In genomic region chr13:12565621-12566390, GRCm38 (mm10) we compare ENCODE assay signal across 8 mouse cellular contexts. TPM values are rescaled to one million over a fixed set of nuclear protein-coding genes. Genes with fewer than 3 reads are reported as not detected.
DNase-seq lines count a peak whose midpoint lies in the region; ATAC-seq and TF ChIP-seq lines count a peak whose summit lies in the region.

TSS of gene Ero1lb (plus strand) at chr13:12565874.

- peak within 1 kb of the TSS; percentile 82 for H3K9ac ChIP-seq in embryonic facial prominence, embryonic 13.5 days
- peak within 1 kb of the TSS; percentile 81 for H3K9ac ChIP-seq in heart, adult 2 months (ENCODE audit: low read depth, low read length)
- H3K9ac ChIP-seq in limb, embryonic 13.5 days: peak within 1 kb of the TSS; percentile 77
- H3K9ac ChIP-seq in midbrain, embryonic 16.5 days (ENCODE audit: low read depth, low read length): peak within 1 kb of the TSS; percentile 82

- intact Hi-C loops in heart, adult 2 months (cut with DNase I): loop anchor here (2.0 to 5.0 kb wide), 3 partner anchors 103 to 309 kb away; partner anchors contain the start of genes Heatr1 and Mtr

- TF ChIP-seq CTCF in heart, adult 2 months (IDR thresholded peaks at IDR 0.05): peak; percentile 24

- no peaks in the 10 kb centered on the region for H3K79me2 ChIP-seq in heart, adult 2 months (replicated peaks; ENCODE audit: control insufficient read depth, insufficient read depth, low read length)

- DNase-seq in 3134 (ENCODE audit: extremely low read depth, insufficient read length, low spot score): peak; percentile 95
- DNase-seq in adrenal gland, postnatal 36 days: peak; percentile 99
- peak; percentile 98 to 99 for DNase-seq in heart, adult 2 months
- DNase-seq in kidney, adult 8-10 months: peak; percentile 99
- peak; percentile 87 to 97 for DNase-seq in spleen, postnatal 10 days (ENCODE audit: low spot score in 2 of 2)

- H3K4me3 ChIP-seq in embryonic facial prominence, embryonic 13.5 days: peak within 1 kb of the TSS; percentile 80
- H3K4me3 ChIP-seq in heart, adult 2 months: peak within 1 kb of the TSS; percentile 82
- H3K4me3 ChIP-seq in limb, embryonic 13.5 days: peak within 1 kb of the TSS; percentile 75
- H3K4me3 ChIP-seq in midbrain, embryonic 16.5 days (ENCODE audit: low read depth, low read length): peak within 1 kb of the TSS; percentile 84

- H3K4me1 ChIP-seq in embryonic facial prominence, embryonic 13.5 days: peaks cover 8% of the 10 kb centered on the region
- peaks cover 5% of the 10 kb centered on the region for H3K4me1 ChIP-seq in heart, adult 2 months (ENCODE audit: control insufficient read depth, insufficient read depth, low read length)
- H3K4me1 ChIP-seq in limb, embryonic 13.5 days: peaks cover 12% of the 10 kb centered on the region
- peaks cover 11% of the 10 kb centered on the region for H3K4me1 ChIP-seq in midbrain, embryonic 16.5 days (ENCODE audit: control insufficient read depth, insufficient read depth, low read length)

- H3K4me2 ChIP-seq in embryonic facial prominence, embryonic 13.5 days: peak within 1 kb of the TSS; percentile 90
- peak within 1 kb of the TSS; percentile 88 for H3K4me2 ChIP-seq in limb, embryonic 13.5 days (replicated peaks)
- peak within 1 kb of the TSS; percentile 76 for H3K4me2 ChIP-seq in midbrain, embryonic 16.5 days (ENCODE audit: low read length)

- ATAC-seq in embryonic facial prominence, embryonic 13.5 days (ENCODE audit: insufficient number of reproducible peaks, insufficient read depth, low FRiP score, low TSS enrichment, low read depth): peak; percentile 99
- ATAC-seq in limb, embryonic 13.5 days (ENCODE audit: low FRiP score, low read depth): peak; percentile 99
- peak; percentile 98 for ATAC-seq in midbrain, embryonic 16.5 days

- no peaks in the 10 kb centered on the region for H3K36me3 ChIP-seq in embryonic facial prominence, embryonic 13.5 days
- H3K36me3 ChIP-seq in heart, adult 2 months (ENCODE audit: control insufficient read depth, insufficient read depth, low read length): no peaks in the 10 kb centered on the region
- no peaks in the 10 kb centered on the region for H3K36me3 ChIP-seq in limb, embryonic 13.5 days
- H3K36me3 ChIP-seq in midbrain, embryonic 16.5 days (ENCODE audit: control insufficient read depth, insufficient read depth, low read length): no peaks in the 10 kb centered on the region

- H3K9me3 ChIP-seq in embryonic facial prominence, embryonic 13.5 days: no peaks in the 10 kb centered on the region
- H3K9me3 ChIP-seq in limb, embryonic 13.5 days: no peaks in the 10 kb centered on the region
- H3K9me3 ChIP-seq in midbrain, embryonic 16.5 days (replicated peaks; ENCODE audit: control insufficient read depth, low read length, poor library complexity, severe bottlenecking): no peaks in the 10 kb centered on the region

- peaks cover 6% of the 10 kb centered on the region for H3K27me3 ChIP-seq in embryonic facial prominence, embryonic 13.5 days
- no peaks in the 10 kb centered on the region for H3K27me3 ChIP-seq in heart, adult 2 months (ENCODE audit: control insufficient read depth, insufficient read depth, low read length)
- peaks cover 5% of the 10 kb centered on the region; the same call in 1 of the 2 replicates for H3K27me3 ChIP-seq in limb, embryonic 13.5 days
- no peaks in the 10 kb centered on the region; the same call in 1 of the 2 replicates for H3K27me3 ChIP-seq in midbrain, embryonic 16.5 days (ENCODE audit: control insufficient read depth, insufficient read depth, low read depth, low read length)

- WGBS in embryonic facial prominence, embryonic 13.5 days: under 1% methylated on average over 73 of the region's 73 CpGs
- under 1% methylated on average over 73 of the region's 73 CpGs for WGBS in heart, adult 2 months
- WGBS in limb, embryonic 13.5 days: under 1% methylated on average over 73 of the region's 73 CpGs
- WGBS in midbrain, embryonic 16.5 days: under 1% methylated on average over 73 of the region's 73 CpGs

- TF ChIP-seq EP300 in heart, adult 2 months (IDR thresholded peaks at IDR 0.05; ENCODE audit: insufficient read depth, low read depth, low read length): no peak

- no peak within 1 kb of the TSS for H3K27ac ChIP-seq in embryonic facial prominence, embryonic 13.5 days
- peak within 1 kb of the TSS; percentile 36; the same call in 1 of the 2 replicates for H3K27ac ChIP-seq in heart, adult 2 months
- no peak within 1 kb of the TSS for H3K27ac ChIP-seq in limb, embryonic 13.5 days
- peak within 1 kb of the TSS; percentile 52; the same call in 1 of the 2 replicates for H3K27ac ChIP-seq in midbrain, embryonic 16.5 days (ENCODE audit: low read length)

- TF ChIP-seq POLR2A in heart, adult 2 months (IDR thresholded peaks at IDR 0.05; ENCODE audit: insufficient read depth, low read depth, low read length): peak; percentile 64; the same call in 1 of the 2 replicates

RNA-seq across cellular contexts. Expression of gene Ero1lb, which starts in this region (rescaled TPM):
- total RNA-seq in adrenal gland, postnatal 36 days (2021): 10 to 100 TPM; 18.1 to 22.8 TPM
- 6.6 and 6.9 TPM in 2 replicates for polyA plus RNA-seq in embryonic facial prominence, embryonic 13.5 days (2015; fragmentation: Nextera tagmentation; extraction: Ambion mirVana)
- 1 to 10 TPM; 2.2 to 2.3 TPM for total RNA-seq in heart, adult 2 months (2021)
- 1.3 and 1.6 TPM in 2 replicates for polyA plus RNA-seq in heart, adult 2 months (2012; rRNA removed)
- polyA plus RNA-seq in limb, embryonic 13.5 days (2015; fragmentation: Nextera tagmentation; extraction: Ambion mirVana): 5.5 and 5.7 TPM in 2 replicates
- polyA plus RNA-seq in midbrain, embryonic 16.5 days (2015; fragmentation: Nextera tagmentation; extraction: Ambion mirVana): 17.1 and 19.2 TPM in 2 replicates

Comparison
In these comparisons a context has a peak if more than half of its experiments do, and no peak if none do; other contexts are left out.
1. RNA of gene Ero1lb (total RNA-seq): 18.1 to 22.8 TPM in adrenal gland, postnatal 36 days; 2.2 to 2.3 TPM in heart, adult 2 months; every median in the first group is over 4 times any median in the second.
2. H3K27ac ChIP-seq: peak in heart, adult 2 months (single experiment) and midbrain, embryonic 16.5 days (single experiment); none in embryonic facial prominence, embryonic 13.5 days (single experiment) and limb, embryonic 13.5 days (single experiment).
3. Peak in every context shown above with its lines, with median percentiles within 50 percentile points of each other: DNase-seq, ATAC-seq, H3K4me2 ChIP-seq, H3K4me3 ChIP-seq and H3K9ac ChIP-seq.